8 mouse cellular contexts compared by ENCODE assay signal in the genomic region with DNA sequence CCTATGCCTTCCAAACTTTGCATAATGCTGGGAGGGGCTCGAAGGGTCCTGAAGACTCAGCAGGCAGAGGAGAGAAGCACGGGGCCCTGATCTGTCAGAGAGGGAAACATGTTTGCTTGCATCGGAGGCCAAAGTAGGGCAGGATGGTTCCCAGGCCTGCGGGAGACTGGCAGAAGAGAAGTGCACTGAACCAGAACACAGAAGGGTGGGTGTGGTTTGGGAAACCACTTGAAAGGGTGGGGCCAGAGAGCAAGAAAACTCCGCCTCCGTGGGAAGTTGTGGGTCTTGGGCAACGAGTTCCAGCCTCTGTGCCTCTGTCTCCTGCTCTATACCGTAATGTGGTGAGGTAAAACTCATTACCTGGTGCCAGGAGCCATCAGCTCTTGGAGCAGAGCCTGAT. TPM values are rescaled to one million over a fixed set of nuclear protein-coding genes. Genes with fewer than 3 reads are reported as not detected.
A peak's percentile ranks its signal among the peaks of the same experiment; 100 is the strongest.
DNase-seq lines count a peak whose midpoint lies in the region; ATAC-seq lines count a peak whose summit lies in the region.

No protein-coding gene starts in this region.

- no peak for ATAC-seq in midbrain, embryonic 16.5 days
- peak; percentile 86 to 88 for ATAC-seq in hematopoietic stem cell, adult 5-6 weeks (replicated peaks in 1 of 2; ENCODE audit: insufficient read depth in 1 of 2, low FRiP score in 2 of 2, low TSS enrichment in 1 of 2, low read depth in 1 of 2, poor library complexity in 2 of 2, severe bottlenecking in 2 of 2)
- peak; percentile 18; the same call in 1 of the 2 replicates for ATAC-seq in lung, embryonic 16.5 days (ENCODE audit: low read depth)

- H3K4me2 ChIP-seq in midbrain, embryonic 16.5 days (ENCODE audit: low read length) = no peak overlapping the region
- H3K4me2 ChIP-seq in lung, embryonic 16.5 days (ENCODE audit: low read depth, low read length) = no peak overlapping the region

- H3K4me1 ChIP-seq in midbrain, embryonic 10.5 days = peaks cover 35% of the 10 kb centered on the region
- H3K4me1 ChIP-seq in midbrain, embryonic 16.5 days (ENCODE audit: control insufficient read depth, insufficient read depth, low read length) = peaks cover 4% of the 10 kb centered on the region
- peaks cover 26% of the 10 kb centered on the region for H3K4me1 ChIP-seq in lung, embryonic 16.5 days (replicated peaks; ENCODE audit: control insufficient read depth, insufficient read depth, low read length)

- 35% methylated on average over 8 of the region's 8 CpGs for WGBS in midbrain, embryonic 10.5 days
- 29% methylated on average over 8 of the region's 8 CpGs for whole genome bisulfite sequencing in midbrain, embryonic 16.5 days
- 24% methylated on average over 8 of the region's 8 CpGs for WGBS in lung, embryonic 16.5 days

- no peaks in the 10 kb centered on the region for H3K27me3 ChIP-seq in midbrain, embryonic 10.5 days (ENCODE audit: low read depth, poor library complexity, severe bottlenecking)
- no peaks in the 10 kb centered on the region for H3K27me3 ChIP-seq in midbrain, embryonic 16.5 days (ENCODE audit: control insufficient read depth, insufficient read depth, low read depth, low read length)
- no peaks in the 10 kb centered on the region for H3K27me3 ChIP-seq in lung, embryonic 16.5 days (ENCODE audit: control insufficient read depth, insufficient read depth, low read depth, low read length)

- no peak overlapping the region for H3K9ac ChIP-seq in midbrain, embryonic 16.5 days (ENCODE audit: low read depth, low read length)
- H3K9ac ChIP-seq in lung, embryonic 16.5 days (ENCODE audit: low read length) = no peak overlapping the region

- peak overlapping the region; percentile 79 for H3K27ac ChIP-seq in midbrain, embryonic 10.5 days (replicated peaks)
- H3K27ac ChIP-seq in midbrain, embryonic 16.5 days (ENCODE audit: low read length) = no peak overlapping the region
- H3K27ac ChIP-seq in lung, embryonic 16.5 days (ENCODE audit: low read length) = no peak overlapping the region

- peaks cover under 1% of the 10 kb centered on the region; the same call in 1 of the 2 replicates for H3K9me3 ChIP-seq in midbrain, embryonic 10.5 days (replicated peaks)
- H3K9me3 ChIP-seq in midbrain, embryonic 16.5 days (replicated peaks; ENCODE audit: control insufficient read depth, low read length, poor library complexity, severe bottlenecking) = no peaks in the 10 kb centered on the region
- no peaks in the 10 kb centered on the region for H3K9me3 ChIP-seq in lung, embryonic 16.5 days (ENCODE audit: control insufficient read depth, low read length)

- H3K4me3 ChIP-seq in midbrain, embryonic 10.5 days = 0 out of 2 replicates have a peak overlapping the region, but pooled peaks have one; percentile 1
- H3K4me3 ChIP-seq in midbrain, embryonic 16.5 days (ENCODE audit: low read depth, low read length) = no peak overlapping the region
- no peak overlapping the region for H3K4me3 ChIP-seq in lung, embryonic 16.5 days (ENCODE audit: low read length)

- no peaks in the 10 kb centered on the region for H3K36me3 ChIP-seq in midbrain, embryonic 10.5 days
- H3K36me3 ChIP-seq in midbrain, embryonic 16.5 days (ENCODE audit: control insufficient read depth, insufficient read depth, low read length) = no peaks in the 10 kb centered on the region
- no peaks in the 10 kb centered on the region for H3K36me3 ChIP-seq in lung, embryonic 16.5 days (ENCODE audit: control insufficient read depth, insufficient read depth, low read length)

- no peak for DNase-seq in midbrain, embryonic 10.5 days (ENCODE audit: low spot score)
- DNase-seq in adipocyte (ENCODE audit: low spot score) = peak; percentile 21
- peak; percentile 64 to 82 for DNase-seq in thymus, adult 18-20 months
- DNase-seq in testis, postnatal 14 days (ENCODE audit: low spot score) = no peak
- no peak for DNase-seq in right cerebral cortex, postnatal 25 days

RNA-seq across cellular contexts. Expression of gene Cstad, which starts 7.7 kb away (rescaled TPM):
- 0.20 and 0.34 TPM in 2 replicates for polyA plus RNA-seq in midbrain, embryonic 10.5 days (2016; fragmentation: Nextera tagmentation; extraction: Ambion mirVana)
- polyA plus RNA-seq in midbrain, embryonic 16.5 days (2015; fragmentation: Nextera tagmentation; extraction: Ambion mirVana) = 0.62 TPM in 2 replicates
- 1.3 and 1.9 TPM in 2 replicates for total RNA-seq in hematopoietic stem cell, adult 5-6 weeks (2017)
- polyA plus RNA-seq in lung, embryonic 16.5 days (2015; fragmentation: Nextera tagmentation; extraction: Ambion mirVana) = 0.69 and 1.6 TPM in 2 replicates

Comparison
In these comparisons a context has a peak if more than half of its experiments do, and no peak if none do; other contexts are left out.
1. DNase-seq: peak in adipocyte (single experiment) and thymus, adult 18-20 months (2 of 2); none in midbrain, embryonic 10.5 days (single experiment), testis, postnatal 14 days (single experiment) and right cerebral cortex, postnatal 25 days (single experiment).